Mouse (Mus musculus) neural tube, embryonic 15.5 days (tissue): ENCODE measurements around the gene Mllt3. TPM values are rescaled to one million over a fixed set of nuclear protein-coding genes. Genes with fewer than 3 reads are reported as not detected.

Experiments used
- ATAC-seq: fragments of 200-750 bp; cut with Nextera tagmentation; 2 replicates; pipeline ENCODE4 v1.8.0; 2017; ENCODE audit warnings: mild to moderate bottlenecking, moderate TSS enrichment, moderate library complexity; ENCODE audit not compliant: low FRiP score
- H3K27ac ChIP-seq: fragments of 300-500 bp; sonication (generic); replicated peaks from 2 replicates; pipeline ENCODE4 v1.5.1; 2015; ENCODE audit warnings: mild to moderate bottlenecking, inconsistent platforms
- H3K27me3 ChIP-seq: fragments of 300-500 bp; sonication (generic); replicated peaks from 2 replicates; pipeline ENCODE4 v1.6.1; 2015; ENCODE audit warnings: inconsistent platforms
- H3K36me3 ChIP-seq: fragments of 300-500 bp; sonication (generic); 2 replicates; pipeline ENCODE4 v1.6.1; 2015; ENCODE audit warnings: inconsistent platforms
- H3K4me1 ChIP-seq: fragments of 300-500 bp; sonication (generic); 2 replicates; pipeline ENCODE4 v1.6.1; 2015; ENCODE audit warnings: inconsistent platforms
- H3K4me2 ChIP-seq: fragments of 300-500 bp; sonication (generic); 2 replicates; pipeline ENCODE4 v1.6.1; 2015; ENCODE audit warnings: inconsistent platforms, mild to moderate bottlenecking, moderate library complexity
- H3K4me3 ChIP-seq: fragments of 300-500 bp; sonication (generic); replicated peaks from 2 replicates; pipeline ENCODE4 v1.5.1; 2015; ENCODE audit warnings: mild to moderate bottlenecking, inconsistent platforms
- H3K9ac ChIP-seq: fragments of 300-500 bp; sonication (generic); replicated peaks from 2 replicates; pipeline ENCODE4 v1.6.1; 2015; ENCODE audit warnings: mild to moderate bottlenecking, inconsistent platforms
- H3K9me3 ChIP-seq: fragments of 300-500 bp; sonication (generic); replicated peaks from 2 replicates; pipeline ENCODE4 v1.6.1; 2016; ENCODE audit warnings: inconsistent platforms
- WGBS: fragments of 180-500 bp; shearing (Covaris S2); methylation state at CpG from one replicate; pipeline ENCODE4 v1.1.7; 2015; ENCODE audit warnings: mixed read lengths; 5-methylcytosine and 5-hydroxymethylcytosine counted together
- polyA plus RNA-seq: library from polyadenylated mRNA; unstranded; fragments of >200 nt; fragmentation: Nextera tagmentation; extraction: Ambion mirVana; gene quantifications from 2 replicates; pipeline ENCODE4 v1.2.1, GENCODE M21; 2015

Mllt3 gene
- 62.3 and 69.0 TPM in 2 replicates for polyA plus RNA-seq

DNA sequence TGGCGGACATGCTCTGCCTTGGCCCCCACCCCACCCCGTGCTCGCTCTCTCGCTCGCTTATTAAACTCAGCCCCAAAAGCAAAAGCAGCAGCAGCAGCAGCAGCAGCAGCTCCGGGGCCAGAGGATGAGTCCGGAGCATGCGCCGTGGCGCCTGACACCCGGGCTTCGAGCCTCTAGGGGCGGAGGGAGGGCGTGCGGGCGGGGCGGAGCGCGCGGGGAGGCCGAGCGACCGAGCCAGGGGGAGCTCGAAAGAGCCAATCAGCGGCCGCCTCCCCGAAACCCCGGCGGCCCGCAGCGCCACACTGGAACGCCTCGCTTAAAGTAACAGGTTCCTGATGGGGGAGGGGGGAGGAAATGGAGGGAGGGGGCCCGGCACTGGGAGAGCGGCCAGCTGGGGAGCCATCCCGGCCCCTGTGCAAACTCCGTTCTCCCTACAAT, at the start of gene Mllt3:
Mllt3 (minus strand) TSS at position 149 of the 438 bp plus-strand sequence.
- Histone ChIP-seq H3K27me3 (peaks cover 5% of the 10 kb centered on the region), H3K4me3 (peak within 1 kb of the TSS; percentile 78), H3K36me3 (0 out of 2 replicates have a peak, but pooled peaks cover 4% of the 10 kb centered on the region), H3K4me2 (peak within 1 kb of the TSS; percentile 93), H3K9ac (peak within 1 kb of the TSS; percentile 84), H3K4me1 (peaks cover 41% of the 10 kb centered on the region), H3K27ac (peak within 1 kb of the TSS; percentile 97), H3K9me3 (no peaks in the 10 kb centered on the region)
- WGBS: under 1% methylated on average over 36 of the region's 37 CpGs
- ATAC-seq: peak; percentile 92

- H3K36me3 ChIP-seq: no peaks in the 10 kb centered on the region
- no peak overlapping the region for H3K4me3 ChIP-seq
- no peaks in the 10 kb centered on the region for H3K4me1 ChIP-seq
- ATAC-seq: no peak
- WGBS: 79% methylated on average over 4 of the region's 4 CpGs
- H3K9ac ChIP-seq: no peak overlapping the region
- H3K27me3 ChIP-seq: no peaks in the 10 kb centered on the region
- H3K4me2 ChIP-seq: no peak overlapping the region
- H3K9me3 ChIP-seq: no peaks in the 10 kb centered on the region
- no peak overlapping the region for H3K27ac ChIP-seq
Observed at GRCm38 (mm10) chr4:88082381-88082780, 49.2 kb upstream of the Mllt3 start.

GRCm38 (mm10) chr4:88081885-88082284, 48.7 kb upstream of the Mllt3 start:
- H3K36me3 ChIP-seq: no peaks in the 10 kb centered on the region
- no peak overlapping the region for H3K4me2 ChIP-seq
- H3K4me3 ChIP-seq: no peak overlapping the region
- no peak overlapping the region for H3K27ac ChIP-seq
- no peak overlapping the region for H3K9ac ChIP-seq
- no peak for ATAC-seq
- H3K9me3 ChIP-seq: no peaks in the 10 kb centered on the region
- H3K4me1 ChIP-seq: no peaks in the 10 kb centered on the region
- H3K27me3 ChIP-seq: no peaks in the 10 kb centered on the region
- 93% methylated on average over 3 of the region's 3 CpGs for WGBS

DNA sequence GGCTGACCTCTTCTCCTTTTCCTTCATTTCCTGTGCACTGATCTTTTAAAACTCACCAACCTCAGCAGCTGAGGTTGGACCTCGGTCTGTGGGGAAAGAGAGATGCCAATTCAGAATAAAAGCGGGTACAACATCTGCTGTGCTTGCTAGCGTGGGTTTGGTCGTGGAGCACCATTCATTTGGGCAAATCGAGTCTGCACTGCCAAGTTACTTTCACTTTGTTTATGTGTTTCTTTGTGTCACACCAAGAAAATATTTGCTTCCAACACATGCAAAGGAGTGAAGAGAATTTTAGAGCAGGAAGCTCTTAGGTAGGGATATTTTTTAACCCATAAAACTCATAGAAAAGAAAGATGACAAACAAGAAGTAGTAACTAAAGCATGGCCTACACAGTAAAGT, 48.3 kb upstream of the Mllt3 start:
- Histone ChIP-seq H3K9me3 (no peaks in the 10 kb centered on the region), H3K27ac (no peak overlapping the region), H3K4me1 (no peaks in the 10 kb centered on the region), H3K4me3 (no peak overlapping the region), H3K9ac (no peak overlapping the region), H3K36me3 (no peaks in the 10 kb centered on the region), H3K27me3 (no peaks in the 10 kb centered on the region), H3K4me2 (no peak overlapping the region)
- no peak for ATAC-seq
- WGBS: 65% methylated on average over 5 of the region's 5 CpGs

GRCm38 (mm10) chr4:88078983-88079382, 45.8 kb upstream of the Mllt3 start:
- no peak overlapping the region for H3K4me2 ChIP-seq
- H3K9me3 ChIP-seq: no peaks in the 10 kb centered on the region
- no peak overlapping the region for H3K4me3 ChIP-seq
- no peaks in the 10 kb centered on the region for H3K36me3 ChIP-seq
- H3K27me3 ChIP-seq: no peaks in the 10 kb centered on the region
- 65% methylated on average over 3 of the region's 3 CpGs for WGBS
- no peak overlapping the region for H3K9ac ChIP-seq
- ATAC-seq: no peak
- no peak overlapping the region for H3K27ac ChIP-seq
- no peaks in the 10 kb centered on the region for H3K4me1 ChIP-seq

GRCm38 (mm10) chr4:88075388-88075787, 42.2 kb upstream of the Mllt3 start:
- Histone ChIP-seq H3K4me2 (no peak overlapping the region), H3K9ac (no peak overlapping the region), H3K4me1 (no peaks in the 10 kb centered on the region), H3K27me3 (no peaks in the 10 kb centered on the region), H3K4me3 (no peak overlapping the region), H3K9me3 (no peaks in the 10 kb centered on the region), H3K36me3 (no peaks in the 10 kb centered on the region), H3K27ac (no peak overlapping the region)
- WGBS: 55% methylated on average over 2 of the region's 2 CpGs
- ATAC-seq: no peak

DNA sequence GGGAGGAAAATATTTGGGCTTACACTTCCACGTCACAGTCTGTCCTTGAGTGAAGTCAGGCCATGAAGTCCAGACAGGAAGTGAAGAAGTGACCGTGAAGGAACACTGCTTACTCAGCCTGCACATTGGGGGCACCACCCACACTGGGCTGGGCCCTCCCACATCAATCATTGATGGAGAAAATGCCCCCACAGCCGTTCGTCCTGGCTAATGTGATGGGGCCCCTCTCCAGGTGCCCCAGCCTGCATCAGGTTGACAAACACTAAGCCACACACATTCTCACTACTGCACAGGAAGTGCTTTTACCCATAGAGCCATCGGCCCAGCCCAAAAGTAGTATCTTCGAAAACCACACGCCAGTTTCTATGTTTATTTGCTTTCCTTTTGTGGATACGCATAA, 13.1 kb upstream of the Mllt3 start:
- Histone ChIP-seq H3K4me2 (no peak overlapping the region), H3K4me3 (no peak overlapping the region), H3K36me3 (no peaks in the 10 kb centered on the region), H3K9ac (no peak overlapping the region), H3K9me3 (no peaks in the 10 kb centered on the region), H3K27me3 (no peaks in the 10 kb centered on the region), H3K27ac (no peak overlapping the region), H3K4me1 (no peaks in the 10 kb centered on the region)
- ATAC-seq: no peak
- WGBS: 74% methylated on average over 8 of the region's 8 CpGs

DNA sequence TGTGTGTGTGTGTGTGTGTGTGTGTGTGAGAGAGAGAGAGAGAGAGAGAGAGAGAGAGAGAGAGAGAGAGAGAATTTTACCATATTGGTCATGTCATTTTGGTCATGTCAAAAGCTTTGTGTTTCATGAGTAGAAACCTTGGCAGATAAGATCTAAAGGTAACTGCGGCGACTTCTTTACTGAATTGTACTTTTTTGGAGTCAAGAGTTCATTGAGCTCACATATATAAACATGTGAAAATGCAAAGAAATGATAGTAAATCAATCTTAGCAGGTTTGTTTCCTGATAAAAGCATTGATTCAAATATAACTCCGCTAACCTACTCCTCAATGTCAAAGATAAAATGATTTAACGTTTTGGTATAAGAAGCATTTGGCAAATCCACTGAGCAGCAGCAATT, 12.0 kb upstream of the Mllt3 start:
- H3K4me1 ChIP-seq: no peaks in the 10 kb centered on the region
- H3K27me3 ChIP-seq: no peaks in the 10 kb centered on the region
- no peak overlapping the region for H3K27ac ChIP-seq
- H3K9me3 ChIP-seq: no peaks in the 10 kb centered on the region
- no peaks in the 10 kb centered on the region for H3K36me3 ChIP-seq
- no peak for ATAC-seq
- H3K4me3 ChIP-seq: no peak overlapping the region
- WGBS: 91% methylated on average over 4 of the region's 4 CpGs
- H3K4me2 ChIP-seq: no peak overlapping the region
- H3K9ac ChIP-seq: no peak overlapping the region

DNA sequence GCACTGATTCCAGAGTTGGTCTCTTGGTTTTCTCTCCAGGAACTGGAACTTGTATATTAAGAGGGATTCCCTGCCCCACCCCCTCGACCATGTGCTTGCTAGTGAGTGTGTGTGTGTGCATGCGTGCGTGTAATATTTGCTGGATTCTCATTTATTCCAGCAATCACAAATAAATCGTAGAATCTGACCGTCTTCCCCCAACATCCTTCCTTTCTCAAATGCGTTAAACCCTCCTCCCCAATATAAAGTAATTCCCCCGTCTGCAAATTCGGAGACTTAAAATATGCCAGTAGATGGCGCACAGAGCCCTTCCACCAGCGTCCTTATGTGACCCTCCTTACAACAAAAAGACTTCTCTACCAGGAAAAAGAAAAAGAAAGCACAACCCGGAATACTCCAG, 2.2 kb upstream of the Mllt3 start:
- WGBS: under 1% methylated on average over 11 of the region's 11 CpGs
- no peak overlapping the region for H3K27ac ChIP-seq
- H3K4me2 ChIP-seq: peak overlapping the region; percentile 93
- no peak for ATAC-seq
- H3K27me3 ChIP-seq: peaks cover 5% of the 10 kb centered on the region
- no peaks in the 10 kb centered on the region for H3K9me3 ChIP-seq
- no peak overlapping the region for H3K9ac ChIP-seq
- H3K4me3 ChIP-seq: peak overlapping the region; percentile 25
- H3K4me1 ChIP-seq: peaks cover 26% of the 10 kb centered on the region
- no peaks in the 10 kb centered on the region for H3K36me3 ChIP-seq

- no peak overlapping the region for H3K27ac ChIP-seq
- no peaks in the 10 kb centered on the region for H3K9me3 ChIP-seq
- peaks cover 5% of the 10 kb centered on the region for H3K27me3 ChIP-seq
- no peak for ATAC-seq
- 2% methylated on average over 18 of the region's 18 CpGs for WGBS
- H3K4me2 ChIP-seq: peak overlapping the region; percentile 93
- H3K4me1 ChIP-seq: peaks cover 34% of the 10 kb centered on the region
- H3K36me3 ChIP-seq: 0 out of 2 replicates have a peak, but pooled peaks cover 3% of the 10 kb centered on the region
- no peak overlapping the region for H3K9ac ChIP-seq
- peak overlapping the region; percentile 78 for H3K4me3 ChIP-seq
Observed at GRCm38 (mm10) chr4:88034387-88035157, 1.4 kb upstream of the Mllt3 start.

DNA sequence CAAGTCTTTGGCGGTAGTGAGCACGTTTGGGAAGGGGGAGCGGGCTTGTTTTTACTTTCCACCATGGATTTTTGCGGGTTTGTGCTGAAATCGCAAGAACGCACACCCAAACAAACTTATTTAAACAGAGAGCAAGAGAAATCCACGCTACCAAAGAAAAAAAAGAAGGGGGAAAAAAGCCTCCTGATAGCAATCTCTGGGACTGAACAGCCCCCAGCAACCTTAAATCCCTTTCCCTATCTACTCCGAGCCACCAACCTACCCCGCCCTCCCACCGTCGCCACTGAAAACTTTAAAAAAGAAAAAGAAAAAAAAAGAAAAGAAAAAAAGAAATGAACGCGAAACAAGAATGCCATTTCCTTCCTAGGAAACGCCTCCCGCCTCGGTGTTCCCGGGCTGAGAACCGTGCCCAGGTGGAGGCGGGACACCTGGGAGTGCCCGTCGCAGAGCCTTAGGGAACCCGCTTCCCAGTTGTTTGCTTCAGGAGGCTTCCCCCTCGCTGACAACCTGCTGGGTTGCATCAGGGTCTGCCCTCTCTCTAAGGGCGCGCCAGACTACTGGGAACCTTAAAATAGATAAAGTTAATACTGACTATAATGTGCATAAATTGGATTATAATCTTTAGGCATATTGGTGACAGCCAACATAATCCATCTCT, 694 bp upstream of the Mllt3 start:
- Histone ChIP-seq H3K4me3 (peak overlapping the region; percentile 78), H3K27ac (peak overlapping the region; percentile 97), H3K9me3 (no peaks in the 10 kb centered on the region), H3K9ac (peak overlapping the region; percentile 84), H3K27me3 (peaks cover 5% of the 10 kb centered on the region), H3K36me3 (0 out of 2 replicates have a peak, but pooled peaks cover 4% of the 10 kb centered on the region), H3K4me1 (peaks cover 41% of the 10 kb centered on the region), H3K4me2 (peak overlapping the region; percentile 93)
- WGBS: under 1% methylated on average over 25 of the region's 25 CpGs
- ATAC-seq: no peak
